Mouse (Mus musculus) MEL (cell line): ENCODE data around the gene Zbtb3.

Experiments used
- CTCF ChIP-seq, 3 experiments: IDR thresholded peaks in 2 of 3; conservative IDR thresholded peaks in 1 of 3; 2 replicates each; pipeline ENCODE4 v1.5.1; 2011 to 2012; ENCODE audit warnings: low read length in 3 of 3, low read depth in 2 of 3, mild to moderate bottlenecking in 2 of 3, improper control_type of control experiment in 1 of 3, inconsistent platforms in 1 of 3, mixed read lengths in 1 of 3, moderate library complexity in 1 of 3; ENCODE audit not compliant: control insufficient read depth in 1 of 3, insufficient read depth in 1 of 3, poor library complexity in 1 of 3, severe bottlenecking in 1 of 3
- TBP ChIP-seq: IDR thresholded peaks from 2 replicates; pipeline ENCODE4 v1.8.0; 2011; ENCODE audit warnings: low read depth, low read length, improper control_type of control experiment

GRCm38 (mm10) chr19:8829660-8830059 lies 27.3 kb downstream of the Zbtb3 start, which contains the start of gene AC129217.1:
- no peak for TF ChIP-seq TBP
- TF ChIP-seq CTCF (IDR thresholded peaks at IDR 0.05 in 2 of 3, conservative IDR thresholded peaks at IDR 0.05 in 1 of 3; ENCODE audit: control insufficient read depth in 1 of 3, insufficient read depth in 1 of 3, low read depth in 2 of 3, low read length in 3 of 3, poor library complexity in 1 of 3, severe bottlenecking in 1 of 3), result no peak
